Mouse (Mus musculus): Measurements from ENCODE around the gene Map4k4.

Gene Map4k4

DNA sequence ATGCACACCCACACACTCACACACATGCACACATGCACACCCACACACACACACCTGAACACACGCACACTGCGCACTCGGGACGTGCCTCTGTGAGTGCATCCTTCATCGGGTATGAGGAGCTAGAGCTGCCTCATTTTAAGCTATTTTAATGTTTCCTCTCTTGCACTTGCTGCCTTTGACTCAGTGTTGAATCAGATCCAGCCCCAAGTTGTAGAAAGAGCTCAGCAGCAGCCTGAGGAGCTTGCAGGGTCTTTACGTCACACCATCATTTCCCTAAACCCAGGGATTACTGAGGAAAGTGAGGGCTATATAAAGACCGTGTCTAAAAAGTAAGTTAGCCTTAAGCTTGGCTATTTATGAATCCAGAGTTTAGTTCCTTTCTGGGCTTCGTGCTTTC, 62.1 kb downstream of the Map4k4 start:
- no peak for DNase-seq (ENCODE audit: low spot score in 2 of 2)

DNA sequence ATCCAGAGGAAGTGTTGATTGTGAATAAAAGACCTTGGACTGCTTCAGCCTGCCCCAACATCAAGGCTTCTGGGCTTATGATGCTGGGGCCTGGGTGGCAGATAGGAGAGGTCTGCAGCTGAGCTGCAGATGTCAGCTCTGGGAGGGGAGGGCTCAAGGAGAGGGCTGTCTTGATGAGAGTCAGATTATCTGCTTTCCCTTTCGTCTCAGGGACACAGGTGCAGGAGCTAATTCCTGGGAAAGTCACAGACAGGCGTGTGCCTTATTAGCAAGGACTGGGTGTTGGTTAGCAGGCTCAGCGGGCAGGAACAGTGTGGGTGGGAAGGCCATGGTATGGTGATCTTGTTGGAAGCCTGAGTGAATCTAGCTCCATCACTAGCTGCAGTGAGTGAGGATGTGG, 63.1 kb downstream of the Map4k4 start:
- no peak for DNase-seq (ENCODE audit: low spot score in 2 of 2)

DNA sequence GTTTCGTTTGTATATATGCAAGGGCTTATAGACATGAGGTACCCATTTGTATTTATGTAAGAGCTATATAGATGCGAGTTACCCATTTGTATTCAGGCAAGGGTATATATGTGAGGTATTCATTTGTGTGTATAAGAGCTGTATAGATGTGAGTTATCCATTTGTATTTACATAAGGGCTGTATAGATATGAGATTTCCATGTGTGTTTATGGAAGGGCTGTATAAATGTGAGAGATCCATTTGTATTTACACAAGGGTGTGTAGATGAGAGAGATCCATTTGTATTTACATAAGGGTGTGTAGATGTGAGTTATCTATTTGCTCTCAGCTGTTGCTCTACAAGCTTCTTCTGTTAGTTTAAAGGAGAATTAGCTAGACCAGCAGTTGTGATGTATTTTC, 63.7 kb downstream of the Map4k4 start:
- DNase-seq (ENCODE audit: low spot score in 2 of 2) = no peak

DNA sequence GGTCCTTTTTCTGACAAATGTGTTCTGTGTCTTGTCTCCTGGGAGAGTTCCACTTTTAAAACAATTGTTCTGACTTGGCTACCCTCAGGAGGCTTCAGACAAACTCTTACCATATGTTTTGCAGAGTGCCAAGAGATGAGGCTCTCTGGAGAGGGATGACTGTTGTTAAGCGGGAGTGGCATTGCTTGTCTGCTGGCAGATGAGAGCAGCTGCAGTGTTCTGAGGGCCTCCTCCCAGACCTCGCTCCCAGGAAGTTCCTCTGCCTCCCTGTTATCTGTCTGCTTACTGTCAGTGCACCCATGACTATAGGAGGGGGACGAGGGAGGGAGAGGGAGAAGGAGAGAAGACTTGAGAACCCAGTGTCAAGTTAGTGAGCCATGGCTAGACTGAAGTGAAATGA, 64.7 kb downstream of the Map4k4 start:
- no peak for DNase-seq (ENCODE audit: low spot score in 2 of 2)

DNA sequence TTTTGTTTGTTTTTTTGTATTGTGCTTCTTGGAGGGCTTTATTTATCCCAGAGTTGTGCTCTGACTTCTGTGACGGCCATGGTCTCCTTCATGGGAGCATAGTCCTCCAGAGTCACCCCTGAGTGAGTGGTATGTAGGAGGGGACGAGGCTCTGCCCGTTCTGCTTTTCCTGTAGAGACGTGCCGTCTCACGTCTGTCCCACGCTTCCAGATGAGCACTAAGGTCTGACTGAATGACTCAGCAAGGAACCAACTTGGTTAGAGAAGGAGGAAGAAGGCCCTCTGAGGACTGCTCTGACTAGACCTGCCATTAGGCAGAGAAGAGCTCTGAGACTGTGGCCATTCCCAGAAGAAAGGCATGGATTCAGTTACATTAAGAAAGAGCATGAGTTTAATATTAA, 68.3 kb downstream of the Map4k4 start:
- no peak for DNase-seq (ENCODE audit: low spot score in 2 of 2)

DNA sequence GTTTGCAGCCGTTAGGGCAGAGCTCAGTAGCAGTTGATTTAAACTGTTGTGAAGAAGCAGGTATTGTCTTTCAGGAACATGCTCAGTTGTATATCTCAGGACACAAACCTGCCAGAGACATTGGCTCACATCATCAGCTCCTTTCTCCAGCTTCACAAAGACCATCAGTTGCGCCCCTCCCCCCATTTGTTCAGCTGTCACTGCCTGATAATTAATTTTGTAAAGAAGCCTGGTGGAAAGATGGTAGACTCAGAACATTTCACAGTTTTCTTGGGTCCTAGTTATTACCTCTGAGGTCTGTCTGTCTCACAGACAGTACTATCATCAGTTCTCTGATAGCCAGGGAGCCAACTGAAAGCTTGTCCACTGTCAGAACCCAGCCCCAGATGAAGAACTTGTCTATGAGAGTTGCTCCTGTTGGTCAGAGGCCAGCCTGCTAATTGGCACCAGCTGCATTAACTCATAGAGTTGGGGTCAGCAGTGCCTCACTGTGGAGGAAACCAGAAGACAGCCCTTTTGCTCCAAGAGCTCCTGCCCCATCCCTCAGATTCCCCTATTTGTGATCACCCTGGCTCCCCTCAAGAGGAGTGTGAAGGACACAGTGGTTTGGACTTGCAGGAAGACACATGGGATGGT, 69.2 kb downstream of the Map4k4 start:
- DNase-seq (ENCODE audit: low spot score in 2 of 2) = no peak

DNA sequence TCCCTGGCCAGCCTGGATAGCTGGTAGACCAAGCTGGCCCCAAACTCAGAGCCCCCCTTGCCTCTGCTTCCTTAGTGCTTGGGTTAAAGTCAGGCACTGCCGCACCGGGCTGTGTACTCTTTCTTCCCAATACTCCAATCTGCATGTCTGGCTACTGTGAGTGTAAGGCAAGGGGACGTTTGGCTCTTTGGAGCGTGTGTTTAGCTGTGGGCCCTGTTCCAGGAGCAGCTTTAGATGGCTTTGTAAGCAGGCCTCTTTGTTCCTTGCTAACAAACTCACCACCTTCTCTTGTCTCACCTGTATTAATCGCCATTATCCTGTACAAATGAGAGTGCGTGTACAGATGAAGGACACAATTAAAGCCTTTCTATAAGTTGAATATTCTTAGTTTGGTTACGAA, 71.7 kb downstream of the Map4k4 start:
- DNase-seq (ENCODE audit: low spot score in 2 of 2) = no peak

DNA sequence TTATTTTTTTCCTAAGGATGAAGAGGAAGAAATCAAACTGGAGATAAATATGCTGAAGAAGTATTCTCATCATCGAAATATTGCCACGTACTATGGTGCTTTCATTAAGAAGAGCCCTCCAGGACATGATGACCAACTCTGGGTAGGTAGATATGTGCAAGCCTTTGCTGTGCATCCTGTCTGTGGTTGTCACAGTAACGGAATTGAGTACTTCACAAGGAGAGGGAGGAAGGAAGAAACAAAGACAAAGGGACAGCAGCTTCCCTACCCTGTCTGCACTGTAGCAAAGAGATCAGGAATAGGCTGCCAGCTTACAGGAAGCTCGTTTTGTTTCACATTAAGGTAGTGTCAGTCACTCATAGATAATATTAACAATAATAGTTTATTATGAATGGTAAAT, 73.2 kb downstream of the Map4k4 start:
- DNase-seq (ENCODE audit: low spot score in 2 of 2) = no peak

DNA sequence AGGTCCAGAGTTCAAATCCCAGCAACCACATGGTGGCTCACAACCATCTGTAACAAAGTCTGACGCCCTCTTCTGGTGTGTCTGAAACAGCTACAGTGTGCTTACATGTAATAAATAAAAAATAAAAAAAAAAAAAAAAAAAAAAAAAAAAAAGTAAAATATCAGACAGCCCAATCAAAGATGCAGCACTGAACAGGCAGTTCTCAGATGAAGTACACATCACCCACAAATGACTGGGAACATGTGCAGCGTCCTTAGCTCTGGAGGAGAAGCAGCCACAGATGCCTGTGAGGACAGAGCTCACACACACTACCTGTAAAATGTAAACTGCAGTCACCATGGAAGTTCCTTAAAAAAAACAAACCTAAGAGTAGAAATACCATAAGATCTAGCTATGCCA, 74.3 kb downstream of the Map4k4 start:
- no peak for DNase-seq (ENCODE audit: low spot score in 2 of 2)

DNA sequence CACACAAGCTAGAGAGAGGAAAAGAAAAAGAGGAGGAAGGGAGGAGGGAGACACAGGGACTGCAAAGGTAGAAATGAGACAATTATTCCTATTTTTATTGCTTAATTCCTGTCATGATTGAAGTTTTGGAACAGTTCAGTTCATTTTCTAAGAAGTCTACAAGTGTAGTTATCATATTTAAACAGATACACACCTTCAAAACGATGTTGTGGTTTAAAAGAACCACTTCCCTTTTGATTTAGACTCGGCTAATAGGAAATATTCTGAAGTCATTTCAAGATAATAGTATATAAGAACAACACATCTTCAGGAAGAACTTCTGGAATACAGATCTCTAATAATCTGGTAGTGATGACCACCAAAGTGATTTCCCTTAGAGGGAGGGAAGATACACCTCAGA, 75.4 kb downstream of the Map4k4 start:
- DNase-seq (ENCODE audit: low spot score in 2 of 2) = no peak

DNA sequence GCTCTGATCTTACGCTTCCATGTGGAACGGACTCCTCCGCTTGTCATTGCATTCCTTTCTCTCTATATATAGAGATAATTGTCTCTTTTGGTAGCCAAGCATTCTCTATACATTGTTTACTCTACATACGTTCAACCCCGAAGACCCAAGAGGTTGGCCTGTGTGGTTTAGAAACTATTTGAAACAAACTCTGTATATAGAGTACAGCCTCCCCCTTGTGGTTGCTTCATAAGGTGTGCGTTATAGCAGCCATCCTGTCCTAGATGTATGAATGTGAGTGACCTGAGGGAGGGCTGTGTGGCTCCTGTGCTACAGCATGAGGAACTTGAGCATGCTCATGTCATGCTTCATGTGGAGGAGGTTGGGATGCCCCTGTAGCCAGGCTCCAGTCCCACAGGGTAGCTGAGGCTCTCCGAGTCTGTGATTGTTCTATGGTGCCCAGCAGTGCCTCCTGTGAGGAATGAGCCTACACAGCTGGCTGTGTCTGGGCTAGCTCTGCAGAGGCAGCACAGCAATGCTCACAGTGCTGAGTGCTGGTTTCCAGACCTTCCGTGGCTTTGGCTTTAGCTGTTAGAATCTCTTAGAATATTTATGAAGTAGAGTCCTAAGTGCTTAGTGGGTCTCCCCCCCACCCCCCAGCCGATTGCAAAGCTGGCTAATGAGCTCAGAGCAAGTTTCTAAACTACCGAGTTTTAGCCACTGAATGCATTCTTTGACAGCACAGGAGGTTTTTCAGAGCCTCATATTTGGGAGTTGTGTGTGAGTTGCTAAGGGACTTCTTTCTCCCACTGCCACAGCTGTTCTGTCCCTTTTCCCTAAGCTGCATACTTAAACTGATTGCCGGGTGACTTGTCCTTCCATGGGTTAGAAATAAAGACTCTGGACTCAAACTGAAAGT, 76.4 kb downstream of the Map4k4 start:
- DNase-seq (ENCODE audit: low spot score in 2 of 2) = no peak

DNA sequence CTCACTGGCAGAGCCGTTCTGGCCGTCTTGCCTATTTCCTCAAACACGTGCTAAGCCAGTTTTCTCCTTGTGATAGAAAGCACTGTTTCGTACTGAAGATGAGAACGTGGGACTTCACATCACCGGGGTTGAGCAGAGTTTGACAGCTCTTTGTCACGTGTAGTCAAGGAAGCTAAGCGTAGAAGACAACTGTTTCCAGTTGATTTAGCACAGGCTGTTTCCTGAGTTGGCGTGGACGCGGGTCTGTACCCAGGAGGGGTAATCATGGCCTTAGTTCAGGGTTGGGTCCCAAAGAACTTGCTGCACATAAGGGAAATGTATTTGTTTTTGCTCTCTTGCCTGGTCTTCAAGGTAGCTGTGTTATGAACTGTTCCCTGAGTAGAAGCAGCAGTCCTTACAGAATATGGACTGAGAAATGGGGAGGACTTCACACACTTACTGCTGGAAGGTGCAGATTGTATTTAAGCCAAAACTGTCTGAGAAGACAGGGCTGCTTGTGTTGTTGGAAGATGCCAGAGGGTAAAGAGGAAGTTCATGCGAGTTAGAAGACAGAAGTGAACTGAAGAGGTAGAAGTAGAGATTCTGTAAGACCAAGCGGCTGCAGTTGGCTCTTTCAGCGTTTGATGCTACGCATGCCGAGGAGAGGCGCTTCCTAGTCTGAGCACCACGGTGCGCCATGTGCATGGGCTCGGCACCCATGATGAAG, 78.2 kb downstream of the Map4k4 start:
- no peak for DNase-seq (ENCODE audit: low spot score in 2 of 2)

DNA sequence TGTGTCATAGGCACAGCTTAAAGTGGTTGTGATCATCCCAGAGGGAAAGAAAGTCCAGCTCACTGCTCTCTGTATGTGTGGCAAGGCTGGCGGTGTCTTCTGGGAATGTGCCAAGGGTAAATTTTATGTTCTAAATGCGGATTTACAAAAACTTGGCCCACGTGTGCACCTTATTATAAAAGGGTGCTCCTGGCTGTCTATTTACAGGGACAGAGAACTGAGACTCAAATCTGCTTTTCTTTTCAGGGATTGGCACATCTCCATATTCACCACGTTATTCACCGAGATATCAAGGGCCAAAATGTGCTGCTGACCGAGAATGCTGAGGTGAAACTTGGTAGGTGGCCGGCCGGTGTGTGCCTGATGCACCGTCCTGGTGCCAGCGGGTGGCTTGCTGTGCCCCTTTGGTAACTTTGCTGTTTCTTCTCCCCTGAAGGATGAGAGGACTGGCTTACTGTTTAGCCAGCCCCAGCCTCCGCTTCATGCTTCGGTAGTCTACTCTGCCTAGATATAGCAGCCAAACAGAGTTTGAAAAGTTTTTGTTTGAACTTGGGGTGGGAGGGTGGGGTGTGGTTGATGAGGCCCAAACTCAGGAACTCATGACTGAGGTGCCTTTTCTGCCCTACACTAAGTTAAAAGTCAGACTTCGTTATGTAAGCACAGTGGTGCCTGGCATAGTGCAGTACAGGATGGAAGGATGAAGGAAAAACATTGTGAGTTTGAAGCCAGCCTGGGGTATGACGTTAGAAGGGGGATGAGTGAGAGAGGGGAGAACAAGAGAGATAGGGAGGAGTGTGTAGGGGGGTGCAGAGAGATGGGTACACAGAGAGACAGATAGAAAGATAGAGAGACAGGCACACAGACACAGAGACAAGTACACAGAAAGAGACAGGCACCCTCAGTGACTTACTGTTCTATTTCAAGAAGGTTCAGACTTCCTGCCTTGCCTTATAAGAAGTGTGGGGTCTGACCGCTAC, 79.9 kb downstream of the Map4k4 start:
- DNase-seq (ENCODE audit: low spot score in 2 of 2) = no peak

DNA sequence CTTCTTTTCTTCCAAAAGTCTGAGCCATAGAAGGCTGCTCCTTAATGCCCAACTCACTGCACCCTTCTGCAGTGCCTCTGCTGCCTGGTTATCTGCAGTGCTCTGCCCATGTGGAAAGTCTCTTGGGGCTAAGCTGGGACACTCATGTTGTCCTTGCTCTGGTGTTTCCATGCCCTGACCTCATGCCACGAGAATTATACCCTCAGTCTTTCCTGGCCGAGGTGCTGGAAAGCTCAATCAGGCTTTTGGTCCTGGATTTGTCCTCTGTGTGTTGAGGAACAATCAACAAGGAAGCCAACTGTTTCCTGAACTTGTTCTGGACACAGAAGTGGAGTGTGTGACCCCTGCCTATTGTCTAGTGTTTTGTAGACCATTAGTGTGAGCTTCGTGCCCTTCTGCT, 81.3 kb downstream of the Map4k4 start:
- no peak for DNase-seq (ENCODE audit: low spot score in 2 of 2)

DNA sequence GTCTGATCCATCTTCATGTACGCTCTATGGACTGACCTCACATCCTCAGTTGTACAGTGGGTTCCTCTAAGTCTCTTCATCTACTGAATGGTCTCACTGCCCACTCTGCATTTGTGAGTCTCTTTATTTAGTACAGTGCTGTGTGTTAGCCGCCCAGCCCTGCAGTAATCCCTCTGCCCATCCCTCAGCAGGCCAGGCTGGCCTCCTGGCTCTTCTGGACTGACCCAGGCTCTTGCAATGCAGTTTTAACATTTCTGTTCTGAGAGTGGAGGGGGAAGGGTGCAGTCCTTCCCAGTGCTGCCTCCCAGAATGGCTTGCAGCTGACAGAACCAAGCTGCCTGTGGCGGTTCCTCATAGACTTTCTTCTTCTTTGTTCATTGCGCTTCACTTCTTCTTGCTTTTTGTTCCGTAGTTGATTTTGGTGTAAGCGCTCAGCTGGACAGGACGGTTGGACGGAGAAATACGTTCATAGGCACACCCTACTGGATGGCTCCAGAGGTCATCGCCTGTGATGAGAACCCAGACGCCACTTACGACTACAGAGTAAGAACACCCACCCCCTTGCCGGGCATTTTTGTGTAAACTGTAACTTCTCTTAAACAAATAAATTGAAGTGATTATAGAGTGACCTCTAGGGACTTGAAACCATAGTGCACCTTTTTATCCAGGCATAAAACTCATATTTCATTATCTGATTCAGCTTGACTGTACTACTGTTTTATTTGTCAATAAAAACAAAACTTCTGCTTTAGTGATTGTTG, 82.2 kb downstream of the Map4k4 start:
- DNase-seq (ENCODE audit: low spot score in 2 of 2) = no peak

DNA sequence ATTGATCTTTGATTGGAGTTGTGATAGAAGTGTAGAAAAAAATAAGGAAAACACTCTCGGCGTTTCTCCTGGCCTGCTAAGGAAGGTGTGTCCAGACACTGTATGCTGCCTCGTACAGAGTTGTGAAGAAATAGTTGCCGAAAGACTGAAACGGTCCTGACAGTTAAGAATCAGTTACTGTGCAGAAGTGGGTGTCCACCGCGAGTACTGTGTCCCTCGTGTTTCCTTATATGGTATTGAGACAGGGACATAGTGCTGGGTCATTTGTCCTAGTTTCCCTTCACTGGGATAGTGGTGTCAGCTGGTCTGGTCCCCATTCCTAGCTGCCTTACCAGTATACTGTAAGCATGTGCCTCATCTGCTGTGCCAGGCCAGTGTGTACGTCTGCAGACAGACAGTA, 83.6 kb downstream of the Map4k4 start:
- DNase-seq (ENCODE audit: low spot score in 2 of 2) = no peak

DNA sequence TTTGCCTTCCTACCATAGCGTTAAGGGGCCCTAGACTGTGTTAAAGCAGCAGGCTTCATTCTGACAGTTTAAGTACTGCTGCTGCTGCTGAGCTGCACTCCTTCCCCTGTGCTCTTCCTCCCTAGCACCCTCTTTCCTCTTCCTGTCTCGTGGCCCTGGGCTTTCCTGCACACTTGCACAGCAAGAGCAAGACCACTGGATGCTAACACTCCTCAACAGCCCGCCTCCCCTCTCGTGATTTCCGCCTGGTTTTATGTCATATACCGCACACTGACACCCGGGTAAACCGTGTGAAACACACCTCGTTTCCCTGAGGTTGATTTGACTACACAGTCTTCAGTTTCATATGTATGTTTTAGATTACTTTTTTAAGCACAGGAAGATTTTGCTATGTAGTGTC, 86.1 kb downstream of the Map4k4 start:
- no peak for DNase-seq (ENCODE audit: low spot score in 2 of 2)

DNA sequence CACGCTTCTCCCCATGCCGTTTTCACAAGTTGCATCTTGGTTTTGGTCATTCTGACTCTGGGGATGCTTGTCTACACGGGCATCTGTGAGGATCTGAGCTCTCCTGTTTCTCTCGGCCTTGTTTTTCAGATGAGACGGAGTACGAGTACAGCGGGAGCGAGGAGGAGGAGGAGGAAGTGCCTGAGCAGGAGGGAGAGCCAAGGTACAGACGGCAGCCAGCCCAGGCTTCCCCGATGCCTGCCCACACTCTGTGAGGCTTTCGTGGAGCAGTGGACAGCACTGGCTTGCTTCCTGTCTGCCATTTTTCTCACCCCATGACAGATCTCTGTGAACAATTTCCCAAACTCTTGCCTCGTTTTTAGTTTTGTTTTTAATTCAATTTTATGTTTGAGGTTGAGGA, 88.1 kb downstream of the Map4k4 start:
- DNase-seq (ENCODE audit: low spot score in 2 of 2) = no peak

DNA sequence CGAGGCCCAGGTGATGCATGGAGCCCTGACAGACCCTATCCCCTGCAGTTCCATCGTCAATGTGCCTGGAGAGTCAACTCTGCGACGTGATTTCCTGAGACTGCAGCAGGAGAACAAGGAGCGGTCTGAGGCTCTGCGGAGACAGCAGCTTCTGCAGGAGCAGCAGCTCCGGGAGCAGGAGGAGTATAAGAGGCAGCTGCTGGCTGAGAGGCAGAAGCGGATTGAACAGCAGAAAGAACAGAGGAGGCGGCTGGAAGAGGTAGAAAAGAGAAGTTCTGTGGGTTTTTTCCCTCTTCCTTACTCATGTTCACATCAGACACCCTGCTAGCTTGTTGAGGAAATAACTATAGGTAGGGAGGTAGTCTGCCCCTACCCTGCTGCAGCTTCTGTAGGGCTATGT, 89.3 kb downstream of the Map4k4 start:
- no peak for DNase-seq (ENCODE audit: low spot score in 2 of 2)

DNA sequence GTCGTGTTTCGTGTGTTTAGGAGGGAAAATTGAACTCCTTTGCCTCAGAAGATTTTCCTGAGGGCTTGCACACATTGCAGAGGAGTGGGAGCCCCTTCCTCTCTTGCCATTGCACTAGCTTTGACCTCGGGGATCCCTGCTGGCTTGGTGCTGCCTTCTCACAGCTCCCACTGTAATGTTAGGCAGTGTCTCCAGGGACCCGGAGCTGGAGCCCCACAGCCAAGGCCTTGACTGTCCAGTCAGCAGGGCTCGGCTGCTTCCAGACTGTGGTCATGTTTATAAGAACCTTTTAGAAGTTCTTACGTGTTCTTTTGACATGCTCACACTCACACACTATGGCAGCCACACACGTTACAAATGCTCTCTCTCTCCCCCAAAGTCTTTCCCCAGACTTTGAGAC, 93.2 kb downstream of the Map4k4 start:
- no peak for DNase-seq (ENCODE audit: low spot score in 2 of 2)

DNA sequence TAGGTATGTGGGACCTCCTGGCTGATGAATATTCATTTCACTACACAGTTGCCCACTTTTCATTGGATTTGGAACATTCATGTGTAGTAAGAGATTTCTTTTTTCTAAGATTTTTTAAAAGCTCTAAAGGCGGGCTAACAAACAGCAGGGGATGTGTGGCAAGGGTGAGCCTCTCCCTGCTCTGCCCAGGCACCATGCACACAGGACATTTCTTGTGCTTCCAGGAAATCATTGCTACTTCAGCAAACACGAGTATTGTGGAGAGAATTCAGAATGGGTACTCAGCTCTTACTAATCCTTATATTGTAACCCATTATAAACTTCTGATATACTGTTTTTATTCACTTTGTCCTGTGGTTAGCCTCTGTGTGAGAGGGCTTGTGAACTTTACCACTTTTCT, 94.9 kb downstream of the Map4k4 start:
- DNase-seq (ENCODE audit: low spot score in 2 of 2) = no peak
